Mouse (Mus musculus): ENCODE data around the gene Bphl.
A peak's percentile ranks its signal among the peaks of the same experiment; 100 is the strongest.
"Not testable (repeated sequence)": the region's sequence is repeated elsewhere in the genome, so short reads cannot be mapped to it uniquely, and the experiment has no call there.

The Bphl gene

GRCm38 (mm10) chr13:34088201-34088649 is 50.8 kb downstream of the Bphl start:
- not testable (repeated sequence) for DNase-seq (ENCODE audit: low spot score in 2 of 2)

DNA sequence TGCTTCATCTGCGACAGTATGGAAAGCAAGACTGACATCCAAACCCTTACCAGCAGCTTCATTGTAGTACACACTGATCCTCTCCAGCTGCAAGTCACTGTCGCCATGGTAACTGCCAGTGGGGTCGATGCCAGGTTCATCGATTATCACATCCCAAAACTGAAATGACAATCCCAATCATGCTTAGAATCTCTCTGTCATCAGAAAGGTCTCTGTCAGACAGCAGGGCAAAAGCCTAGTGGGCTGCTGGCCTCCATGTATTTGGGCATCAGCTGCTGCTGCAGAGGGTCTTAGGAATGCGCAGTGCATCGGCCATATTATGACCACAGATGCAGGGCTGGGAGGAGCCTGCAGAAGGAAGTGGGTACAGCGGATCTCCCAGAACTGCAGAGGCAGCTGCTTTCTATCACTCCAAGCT is 51.5 kb downstream of the Bphl start:
- no peak for DNase-seq (ENCODE audit: low spot score in 2 of 2)

- no peak for DNase-seq (ENCODE audit: low spot score in 2 of 2)
Measured at GRCm38 (mm10) chr13:34089358-34089757, 52.0 kb downstream of the Bphl start.

DNA sequence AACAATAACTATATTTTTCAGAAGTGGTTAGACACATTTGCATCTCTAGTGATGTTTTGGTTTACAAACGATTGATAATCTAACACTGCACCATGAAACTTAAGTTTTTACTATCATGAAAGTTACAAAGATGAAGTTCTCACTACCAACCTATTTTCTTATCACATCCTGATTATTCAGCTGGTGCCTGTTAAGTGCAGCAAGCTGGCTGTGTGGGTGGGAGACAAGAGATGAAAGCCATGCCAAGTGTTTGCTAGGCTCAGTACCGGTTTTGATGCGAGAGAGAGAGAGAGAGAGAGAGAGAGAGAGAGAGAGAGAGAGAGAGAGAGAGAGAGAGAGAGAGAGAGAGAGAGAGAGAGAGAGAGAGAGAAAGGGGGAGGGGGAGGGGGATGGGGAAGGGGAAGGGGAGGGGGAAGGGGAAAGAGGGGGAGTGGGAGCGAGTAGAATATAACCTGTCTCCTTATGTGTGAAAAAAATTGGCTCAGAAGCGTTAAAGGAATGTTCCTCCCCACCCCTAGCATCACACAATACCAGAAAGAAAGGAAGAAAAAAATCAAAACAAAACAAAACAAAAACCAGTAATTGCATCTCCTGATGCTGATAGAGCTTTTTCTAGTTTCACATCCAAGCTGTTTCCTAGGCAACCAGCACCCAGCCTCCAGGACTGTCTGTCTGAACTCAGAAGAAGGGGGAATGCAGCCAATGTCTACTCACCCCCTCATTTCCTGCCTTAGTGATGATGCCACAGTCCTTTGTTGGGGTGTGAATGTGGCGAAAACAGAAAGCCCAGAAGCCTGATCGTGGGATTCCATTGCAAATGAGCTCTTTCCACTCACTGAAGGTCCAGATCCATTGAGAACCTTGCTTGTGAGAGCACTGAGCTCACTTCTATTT is 58.4 kb downstream of the Bphl start:
- peak; percentile 87 to 91 for DNase-seq (ENCODE audit: low spot score in 2 of 2)

DNA sequence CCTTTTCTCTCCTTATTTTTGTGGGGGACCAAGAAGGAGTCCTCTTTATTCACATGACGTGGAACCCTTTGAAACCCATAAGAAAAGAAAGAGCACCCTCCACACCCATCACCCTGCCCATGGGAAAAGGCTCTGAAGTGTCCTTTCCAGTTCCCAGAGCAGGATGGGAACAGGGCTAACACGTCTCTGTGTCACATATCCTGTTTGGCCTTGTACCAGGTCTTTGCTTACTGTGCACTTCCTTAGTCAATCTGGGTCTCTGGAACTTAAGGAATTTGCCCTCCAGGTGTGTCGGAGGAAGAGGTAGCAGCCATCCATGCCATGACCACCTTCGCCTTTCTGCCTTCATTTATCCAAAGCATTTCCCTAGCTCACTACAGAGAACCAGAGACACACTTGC is 59.1 kb downstream of the Bphl start:
- DNase-seq (ENCODE audit: low spot score in 2 of 2) = no peak

GRCm38 (mm10) chr13:34097086-34097485 is 59.7 kb downstream of the Bphl start:
- no peak for DNase-seq (ENCODE audit: low spot score in 2 of 2)

- no peak for DNase-seq (ENCODE audit: low spot score in 2 of 2)
Measured at GRCm38 (mm10) chr13:34100733-34101132, 63.3 kb downstream of the Bphl start.

DNA sequence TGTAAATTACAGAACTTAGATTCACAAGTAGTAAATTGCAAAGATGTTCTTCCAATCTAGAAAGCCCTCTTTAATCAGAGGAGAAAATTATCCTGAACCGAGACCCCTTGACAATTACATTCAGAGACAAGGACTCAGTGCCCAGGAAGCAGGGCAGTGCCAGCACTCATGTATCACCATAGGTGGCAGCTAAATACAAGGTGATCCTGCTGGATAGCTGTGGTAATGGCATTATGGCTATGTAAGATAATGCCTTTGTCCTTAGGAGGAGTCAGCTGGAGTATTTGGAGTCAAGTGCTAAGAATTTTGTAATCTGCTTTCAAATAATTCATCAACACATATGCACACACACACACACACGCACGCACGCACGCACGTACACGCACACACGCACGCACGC is 63.9 kb downstream of the Bphl start:
- DNase-seq (ENCODE audit: low spot score in 2 of 2) = no peak

DNA sequence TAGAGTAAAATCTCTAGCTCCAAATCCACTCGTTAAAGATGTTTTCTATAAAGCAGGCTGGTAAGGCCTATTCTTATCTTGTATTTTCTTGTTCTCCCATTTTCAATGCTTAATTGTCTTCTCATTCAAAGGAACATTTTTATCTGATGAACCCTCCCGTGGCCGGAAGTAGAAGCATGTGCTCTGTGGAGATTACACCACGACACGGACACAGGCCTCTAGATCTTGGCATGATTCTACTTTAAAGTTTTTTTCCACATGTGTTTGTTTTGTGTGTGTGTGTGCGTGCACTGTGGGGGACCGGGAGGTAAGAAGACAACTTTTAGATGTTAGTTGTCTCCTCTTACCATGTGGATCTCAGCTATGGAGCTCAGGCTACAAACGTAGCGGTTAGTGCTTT is 64.5 kb downstream of the Bphl start:
- DNase-seq (ENCODE audit: low spot score in 2 of 2) = no peak

DNA sequence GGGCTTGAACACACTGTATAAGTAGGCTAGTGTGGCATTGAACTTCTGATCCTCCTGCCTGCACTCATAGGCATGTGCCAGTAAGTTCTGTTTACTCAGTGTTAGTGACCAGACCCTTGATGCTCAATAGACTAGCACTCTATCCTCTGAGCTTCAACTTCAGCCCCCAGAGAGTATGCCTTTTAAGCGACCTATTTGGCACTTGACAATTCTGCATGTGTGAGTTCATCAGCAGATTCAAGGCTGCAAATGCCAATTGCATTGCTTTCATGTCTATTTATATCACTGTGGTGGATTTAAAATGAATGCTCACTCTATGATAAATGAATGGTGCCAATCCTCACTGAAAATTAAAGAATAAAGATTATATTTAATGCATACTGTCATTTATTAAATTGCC is 68.0 kb downstream of the Bphl start:
- DNase-seq (ENCODE audit: low spot score in 2 of 2) = no peak

DNA sequence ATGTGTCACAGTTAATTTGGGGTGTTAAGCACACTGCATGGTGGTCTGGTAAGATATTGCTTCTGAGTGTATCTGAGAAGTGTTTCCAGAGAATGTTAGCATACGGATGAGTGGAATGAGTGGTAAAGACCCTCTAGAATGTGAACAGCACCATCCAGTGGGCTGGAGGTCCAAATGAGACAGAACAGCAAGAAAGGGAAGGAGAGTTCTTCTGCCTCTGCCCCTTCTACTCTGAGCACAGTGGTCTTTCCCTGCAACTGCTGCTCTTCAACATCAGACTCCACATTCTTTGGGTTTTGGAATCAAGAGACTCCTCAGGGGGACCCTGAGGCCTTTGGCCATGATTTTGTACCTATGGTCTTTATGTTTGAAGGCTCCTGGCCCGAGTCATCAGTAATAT is 68.9 kb downstream of the Bphl start:
- DNase-seq (ENCODE audit: low spot score in 2 of 2) = no peak

DNA sequence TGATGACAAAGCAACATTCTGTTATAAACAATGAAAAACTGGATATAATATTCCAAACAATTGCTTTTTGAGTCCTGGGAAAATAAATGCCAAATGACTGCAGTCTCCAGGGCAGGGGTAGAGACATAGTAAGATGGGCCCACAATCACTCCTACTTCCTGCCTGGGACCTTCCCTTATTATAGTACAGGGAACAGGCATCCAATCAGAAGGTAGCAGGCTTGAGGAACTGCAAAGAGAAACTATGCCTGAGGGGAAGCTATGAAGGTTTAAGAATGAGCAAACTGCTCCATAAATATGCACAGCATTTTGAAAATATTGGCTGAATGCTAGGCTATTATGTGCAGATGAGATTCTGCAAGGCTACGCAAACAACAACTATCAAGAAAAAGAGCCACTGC is 69.6 kb downstream of the Bphl start:
- no peak for DNase-seq (ENCODE audit: low spot score in 2 of 2)

GRCm38 (mm10) chr13:34109035-34109676 is 71.8 kb downstream of the Bphl start:
- DNase-seq (ENCODE audit: low spot score in 2 of 2) = no peak

- no peak for DNase-seq (ENCODE audit: low spot score in 2 of 2)
Measured at GRCm38 (mm10) chr13:34109677-34110058, 72.3 kb downstream of the Bphl start.

DNA sequence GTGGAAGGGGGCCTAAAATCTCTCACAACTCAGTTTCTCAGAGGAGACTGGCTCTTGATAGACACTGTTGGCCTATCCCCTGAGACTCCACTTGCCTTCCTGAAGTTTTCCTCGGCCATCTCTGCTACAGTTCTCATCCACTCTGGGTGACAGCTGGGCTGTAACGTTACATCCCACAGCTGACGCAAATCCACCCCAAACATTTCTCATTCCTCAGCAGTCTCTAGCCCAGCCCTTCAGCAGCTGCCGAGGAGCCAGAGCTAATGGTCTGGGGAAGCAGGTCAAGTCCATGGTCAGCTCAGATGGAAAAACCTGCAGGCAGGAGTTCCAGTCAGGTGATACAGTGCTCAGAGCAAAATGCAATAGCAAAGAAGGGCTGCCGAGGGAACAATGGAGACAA is 73.6 kb downstream of the Bphl start:
- DNase-seq (ENCODE audit: low spot score in 2 of 2) = no peak

- no peak for DNase-seq (ENCODE audit: low spot score in 2 of 2)
Measured at GRCm38 (mm10) chr13:34111878-34112277, 74.5 kb downstream of the Bphl start.

GRCm38 (mm10) chr13:34112369-34113081 is 75.1 kb downstream of the Bphl start:
- DNase-seq (ENCODE audit: low spot score in 2 of 2) = no peak

- no peak for DNase-seq (ENCODE audit: low spot score in 2 of 2)
Measured at GRCm38 (mm10) chr13:34113086-34113485, 75.7 kb downstream of the Bphl start.

- no peak for DNase-seq (ENCODE audit: low spot score in 2 of 2)
Measured at GRCm38 (mm10) chr13:34114654-34115053, 77.3 kb downstream of the Bphl start.

DNA sequence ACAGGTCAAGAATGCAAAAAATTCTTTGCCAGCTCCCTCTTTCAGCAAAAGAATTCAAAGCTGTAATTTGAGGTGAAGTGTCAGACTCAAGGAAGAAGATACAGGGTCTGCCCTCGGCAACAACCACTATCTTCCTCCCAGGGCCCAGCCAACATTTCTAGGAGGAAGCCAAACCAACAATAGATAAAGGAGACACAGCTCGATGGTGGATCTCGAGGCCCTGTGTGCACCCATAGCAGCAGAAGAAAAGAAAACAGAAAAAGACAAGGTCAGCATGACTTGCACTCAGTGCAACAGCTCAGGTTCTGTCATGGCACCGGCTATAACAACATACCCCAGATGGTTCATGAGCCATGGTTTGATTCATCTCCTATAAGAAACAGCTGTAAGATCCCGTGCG is 79.1 kb downstream of the Bphl start:
- DNase-seq (ENCODE audit: low spot score in 2 of 2) = no peak

DNA sequence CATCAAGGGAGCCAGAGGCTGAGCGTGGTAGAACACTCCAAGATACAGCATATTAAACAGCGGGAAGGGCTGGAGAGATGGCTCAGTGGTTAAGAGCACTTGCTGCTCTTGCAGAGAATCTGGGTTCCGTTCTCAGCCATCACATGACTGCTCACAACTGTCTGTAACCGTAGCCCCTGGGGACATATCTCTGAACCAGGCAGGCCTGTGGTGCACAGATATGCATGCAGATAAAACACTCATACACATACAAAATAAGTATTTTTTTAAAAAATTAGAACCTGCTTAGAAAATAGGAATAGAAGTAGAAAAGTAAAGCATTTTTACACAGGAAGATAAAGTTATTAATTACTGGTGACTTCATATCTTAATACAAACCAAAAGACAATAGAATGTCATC is 81.4 kb downstream of the Bphl start:
- no peak for DNase-seq (ENCODE audit: low spot score in 2 of 2)

GRCm38 (mm10) chr13:34119406-34119805 is 82.0 kb downstream of the Bphl start:
- DNase-seq (ENCODE audit: low spot score in 2 of 2) = no peak

DNA sequence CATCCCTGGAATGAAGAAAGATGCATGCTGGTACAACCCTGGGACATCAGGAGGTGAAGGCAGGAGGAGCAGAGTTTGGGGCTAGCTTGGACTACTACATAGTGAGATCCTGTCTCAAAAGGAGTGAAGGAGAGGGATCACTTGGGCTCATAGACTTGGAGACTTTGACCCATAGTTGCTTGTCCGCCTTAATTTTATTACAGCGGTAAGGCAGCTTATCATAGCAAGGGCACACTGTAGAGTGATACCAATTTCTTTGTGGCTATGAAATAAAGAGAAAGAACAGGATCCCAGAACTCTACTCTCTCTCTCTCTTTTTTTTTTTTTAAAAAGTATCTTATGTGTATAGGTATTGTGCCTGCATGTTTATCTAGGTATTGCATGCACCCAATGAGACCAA is 83.1 kb downstream of the Bphl start:
- DNase-seq (ENCODE audit: low spot score in 2 of 2) = no peak
